Mouse (Mus musculus) layer of hippocampus, adult 11-12 months (tissue): Measurements from ENCODE around the gene Trpv4.
A peak's percentile ranks its signal among the peaks of the same experiment; 100 is the strongest.

Experiments used
- DNase-seq: peaks from one replicate; pipeline ENCODE4 v3.0.0; 2022; ENCODE audit warnings: low spot score

Gene Trpv4

DNA sequence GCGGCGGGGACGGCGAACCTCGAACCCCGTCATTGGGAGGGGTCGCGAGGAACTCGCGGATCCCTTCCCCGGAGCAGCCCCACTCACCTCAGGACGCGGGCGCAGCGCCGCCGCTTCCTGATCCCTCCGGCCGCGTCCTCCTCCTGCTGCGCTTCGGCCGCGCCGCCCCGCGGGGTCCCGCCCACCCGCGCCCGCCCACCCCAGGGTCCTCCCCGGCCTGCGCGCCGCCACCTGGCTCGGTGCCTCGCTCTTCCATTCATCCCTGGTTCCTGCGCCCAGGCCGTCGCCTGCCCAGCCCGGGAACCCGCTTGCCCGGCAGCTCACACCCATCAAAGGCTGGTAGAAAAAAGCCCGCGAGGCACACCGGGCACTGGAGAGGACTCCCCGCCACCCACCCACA lies at the start of gene Trpv4:
TSS of gene Trpv4 (minus strand) at position 167 of the 400 bp plus-strand sequence.
- no peak for DNase-seq

GRCm38 (mm10) chr5:114707265-114708068 lies 49.2 kb upstream of the Trpv4 start, which contains the start of gene Tchp:
TSS of gene Tchp (plus strand) at chr5:114707760.
- peak; percentile 92 for DNase-seq

- DNase-seq, result no peak
Observed at GRCm38 (mm10) chr5:114702403-114703392, 44.5 kb upstream of the Trpv4 start.

GRCm38 (mm10) chr5:114699015-114699414 lies 40.8 kb upstream of the Trpv4 start:
- DNase-seq, result peak; percentile 57

DNA sequence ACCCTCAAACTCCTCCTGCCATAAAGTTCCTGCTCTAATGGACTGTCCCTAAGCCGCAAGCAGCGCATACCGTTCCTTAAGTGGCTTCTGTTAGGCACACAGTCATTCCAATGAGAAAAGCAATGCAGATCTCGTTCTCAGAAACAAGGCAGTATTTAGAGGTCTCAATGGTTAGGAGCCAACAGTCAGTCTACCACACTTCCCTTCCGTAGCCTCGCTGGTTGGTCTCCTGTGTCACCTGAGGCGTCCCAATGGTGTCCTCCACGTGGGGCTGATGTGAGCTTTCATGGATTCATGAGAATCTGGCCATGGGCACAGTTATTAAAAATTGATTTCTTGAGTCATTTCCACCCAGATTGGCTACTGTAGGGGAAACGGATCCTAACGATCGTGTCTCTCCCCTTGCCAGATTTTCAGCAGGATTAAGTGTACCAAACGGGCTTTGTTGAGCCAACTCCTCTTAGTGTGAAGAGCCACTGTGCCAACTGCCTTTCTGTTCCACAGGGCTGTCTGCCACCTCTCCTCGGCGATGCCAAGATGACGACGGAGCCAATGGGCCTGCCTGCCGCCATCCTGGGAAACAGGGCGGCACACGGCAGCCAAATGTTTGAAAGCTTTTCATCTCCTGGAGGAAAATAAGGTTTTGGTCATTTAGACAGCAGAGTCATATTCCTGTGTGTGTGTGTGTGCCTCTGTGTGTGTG lies 40.0 kb upstream of the Trpv4 start:
- peak; percentile 83 for DNase-seq

DNA sequence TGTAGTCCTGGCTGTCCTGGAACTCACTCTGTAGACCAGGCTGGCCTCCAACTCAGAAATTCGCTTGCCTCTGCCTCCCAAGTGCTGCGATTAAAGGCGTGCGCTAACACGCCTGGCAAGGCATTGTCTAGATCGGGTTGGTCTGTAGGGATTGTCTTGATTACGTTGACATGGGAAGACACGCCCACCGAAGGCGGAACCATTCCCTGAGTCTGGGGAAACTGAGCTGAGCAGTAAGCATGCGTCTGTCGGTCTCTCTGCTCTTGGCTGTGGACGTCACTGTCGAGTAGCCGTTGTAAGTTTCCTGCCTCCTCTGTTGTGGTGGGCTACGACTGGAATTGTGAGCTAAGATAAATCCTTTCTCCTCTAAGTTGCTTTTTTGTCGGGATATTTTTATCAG lies 38.7 kb upstream of the Trpv4 start:
- DNase-seq, result no peak

DNA sequence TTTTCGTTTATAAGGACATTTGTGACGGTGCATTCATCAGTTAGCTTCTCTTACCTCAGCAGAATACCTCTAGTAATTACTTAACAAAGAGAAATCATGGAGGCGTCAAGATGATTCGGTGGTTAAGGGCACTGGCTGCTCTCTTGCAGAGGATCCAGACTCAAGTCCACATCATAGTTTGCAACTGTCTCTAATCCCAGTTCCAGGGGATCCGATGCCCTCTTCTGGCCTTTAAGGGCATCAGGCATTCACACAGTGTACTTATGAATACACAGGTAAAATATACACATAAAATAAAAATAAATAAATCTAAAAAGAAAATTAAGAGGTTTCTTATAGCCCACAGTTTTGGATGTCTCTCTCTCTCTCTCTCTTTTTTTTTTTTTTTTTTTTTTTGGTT lies 37.6 kb upstream of the Trpv4 start:
- no peak for DNase-seq

DNA sequence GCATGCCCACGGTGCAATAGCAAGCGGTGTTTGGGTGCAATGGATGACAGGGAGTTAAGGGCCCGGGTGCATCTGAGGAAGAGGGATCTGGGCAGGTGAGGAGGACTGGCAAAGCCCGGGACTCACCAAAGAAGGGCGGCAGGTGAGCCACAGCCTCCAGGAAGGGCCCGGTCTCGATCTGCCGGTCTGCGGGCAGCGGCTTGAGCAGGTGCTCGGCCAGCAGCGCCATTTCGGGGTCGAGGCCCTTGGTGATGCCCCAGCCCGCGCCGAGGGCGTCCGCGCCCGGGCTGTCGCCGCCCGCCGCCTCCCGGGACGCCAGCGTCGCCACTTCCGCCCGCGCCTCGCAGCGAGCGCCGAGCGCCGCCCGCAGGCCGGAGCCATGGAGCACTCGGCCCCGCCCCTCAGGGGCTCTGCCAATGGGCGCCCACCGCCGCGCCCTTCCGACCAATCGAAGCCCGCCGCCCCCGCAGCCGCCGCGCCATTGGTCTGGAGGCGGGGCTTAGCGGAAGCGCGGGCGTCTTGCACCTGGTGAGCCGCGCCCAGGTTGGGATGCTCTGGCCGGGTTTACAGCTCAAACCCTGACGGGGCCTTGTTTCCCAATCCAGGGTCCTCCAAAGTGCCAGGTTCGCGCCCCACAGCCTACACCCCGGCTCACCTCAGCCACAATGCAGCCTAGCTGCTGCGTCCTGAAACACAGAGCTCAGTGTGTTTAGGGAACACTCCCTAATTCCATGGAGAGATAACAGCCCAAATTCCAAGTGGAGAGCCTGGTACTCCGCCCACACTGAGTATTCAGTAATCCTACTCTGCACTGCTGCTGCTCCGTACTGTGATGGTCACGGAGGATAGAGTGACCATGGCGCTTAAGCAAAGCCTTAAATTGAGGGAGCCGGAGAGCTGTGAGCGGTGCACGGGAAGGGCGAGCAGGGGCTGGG lies 32.7 kb upstream of the Trpv4 start, which contains the start of gene Gltp:
TSS of gene Gltp (minus strand) at position 352 of the 935 bp plus-strand sequence.
- peak; percentile 95 for DNase-seq

DNA sequence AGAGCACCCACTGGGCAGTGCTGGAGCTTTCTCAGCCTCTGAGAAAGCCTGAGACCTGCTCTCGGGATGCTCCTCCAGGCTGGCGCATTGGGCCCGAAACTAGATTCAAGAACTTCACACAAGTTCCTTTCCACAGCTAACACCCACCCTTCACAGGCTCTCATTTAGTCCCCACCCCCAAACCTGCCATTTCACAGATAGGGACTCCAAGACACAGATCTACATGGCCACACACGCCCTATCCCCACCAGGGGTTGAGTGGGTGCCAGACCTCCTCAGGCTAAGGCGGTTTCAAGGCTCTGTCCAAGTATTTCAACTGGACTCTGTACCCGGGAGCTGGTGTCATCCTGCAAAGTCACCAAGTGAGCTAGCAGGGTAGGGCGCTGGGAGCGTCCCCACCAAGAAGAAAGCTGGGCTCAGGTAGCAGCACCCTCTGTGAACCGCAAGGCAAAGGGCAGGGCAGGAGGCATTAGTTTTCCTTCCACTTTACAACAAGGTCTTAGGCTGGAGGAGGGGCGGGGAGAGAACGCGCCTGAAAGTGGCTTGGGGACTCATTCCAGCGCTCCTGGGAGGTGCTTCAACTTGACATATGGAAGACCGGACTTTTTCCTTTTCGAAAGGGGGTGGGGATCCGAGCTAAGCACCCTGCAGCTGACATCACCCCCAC lies 31.6 kb upstream of the Trpv4 start:
- DNase-seq, result no peak

GRCm38 (mm10) chr5:114688703-114689102 lies 30.5 kb upstream of the Trpv4 start:
- no peak for DNase-seq

- DNase-seq, result no peak
Observed at GRCm38 (mm10) chr5:114687901-114688300, 29.7 kb upstream of the Trpv4 start.

DNA sequence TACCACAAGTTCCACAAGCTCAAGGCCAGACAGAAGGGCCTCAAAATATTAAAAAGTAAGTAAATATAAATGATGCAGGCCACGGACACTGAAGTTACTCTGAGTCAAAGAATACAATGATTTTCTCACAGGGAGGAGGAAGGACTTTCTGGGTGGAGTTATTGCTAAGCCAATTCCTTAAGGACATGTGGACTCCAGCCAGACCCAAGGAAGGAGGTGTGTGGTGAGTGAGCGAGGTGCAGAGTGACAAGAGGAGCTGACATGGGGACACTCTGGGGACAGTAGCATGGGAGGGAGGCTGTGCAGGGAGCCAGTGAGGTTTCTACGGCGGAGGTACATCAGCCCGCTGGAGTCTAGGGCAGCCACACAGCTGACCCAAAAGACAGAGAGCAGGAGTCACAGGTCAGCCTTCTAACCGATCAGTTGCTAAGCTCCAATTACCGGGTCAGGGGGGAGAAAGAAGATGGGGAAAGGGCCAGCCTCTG lies 28.5 kb upstream of the Trpv4 start:
- no peak for DNase-seq

GRCm38 (mm10) chr5:114685986-114686385 lies 27.8 kb upstream of the Trpv4 start:
- DNase-seq, result no peak

- DNase-seq, result no peak
Observed at GRCm38 (mm10) chr5:114681717-114682116, 23.5 kb upstream of the Trpv4 start.

DNA sequence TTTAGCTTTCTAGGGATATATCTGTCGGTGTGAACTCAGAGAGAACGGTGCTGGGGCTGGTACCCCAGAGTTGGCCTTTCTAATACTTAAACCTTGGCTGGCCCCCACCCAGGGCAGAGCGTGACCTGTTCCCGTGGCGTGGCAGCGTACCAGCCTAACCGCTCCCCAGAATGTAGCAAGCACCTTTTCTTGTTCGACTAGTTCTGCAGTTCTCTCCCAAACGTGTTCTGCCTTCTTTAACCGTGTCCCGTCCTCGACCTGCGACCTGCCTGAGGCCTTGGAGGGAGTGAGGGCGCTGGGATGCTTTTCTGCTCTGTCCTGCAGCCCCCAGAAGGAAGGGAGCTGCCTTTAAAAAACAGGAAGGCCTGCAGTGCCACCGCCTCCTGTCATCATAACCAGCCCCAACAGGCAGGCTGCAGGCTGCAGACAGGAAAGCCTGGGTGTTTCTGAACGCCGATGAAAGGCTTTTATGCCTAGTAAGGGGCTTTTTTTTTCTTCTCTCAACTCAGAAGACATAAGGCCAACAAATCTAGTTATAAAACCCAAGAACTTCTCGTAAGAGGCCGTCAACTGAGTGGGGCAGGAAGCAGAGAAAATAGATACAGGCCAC lies 22.6 kb upstream of the Trpv4 start:
- no peak for DNase-seq

DNA sequence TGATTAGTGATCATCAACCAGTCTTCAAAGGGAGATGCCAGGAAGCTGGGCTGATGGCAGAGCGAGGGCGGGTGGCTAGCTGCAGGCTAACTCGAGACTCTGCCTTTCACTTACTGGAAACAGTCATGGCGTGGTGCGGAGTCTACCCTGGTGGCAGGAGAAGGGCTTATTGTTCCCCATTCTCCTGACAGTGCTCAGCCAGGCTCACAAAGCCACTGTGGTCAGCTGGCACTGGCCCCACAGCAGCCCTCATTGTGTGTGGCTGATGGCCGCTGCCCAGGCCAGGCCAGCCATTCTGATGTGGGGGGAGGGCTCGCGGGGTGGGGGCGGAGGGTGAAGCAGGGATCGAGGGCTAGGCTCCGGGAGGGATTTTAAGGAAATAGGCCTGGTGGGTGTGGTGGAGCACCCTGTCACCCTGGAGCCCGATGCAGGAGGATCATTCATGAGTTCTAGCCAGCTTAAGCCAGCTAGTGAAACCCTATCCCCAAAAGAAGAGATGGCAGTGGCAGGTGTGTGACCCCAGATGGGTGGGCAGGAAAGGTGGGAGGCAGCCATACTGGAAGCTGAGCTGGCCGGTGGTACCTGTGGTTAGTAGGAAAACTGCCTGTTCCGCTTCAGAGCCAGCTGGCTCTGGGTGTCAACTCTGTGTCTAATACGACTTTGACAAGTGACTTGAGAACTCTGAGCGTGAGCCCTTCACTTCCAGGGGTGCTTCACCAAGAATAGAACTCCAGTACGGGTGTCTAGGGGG lies 21.8 kb upstream of the Trpv4 start:
- DNase-seq, result peak; percentile 68

- no peak for DNase-seq
Observed at GRCm38 (mm10) chr5:114674594-114674993, 16.4 kb upstream of the Trpv4 start.

DNA sequence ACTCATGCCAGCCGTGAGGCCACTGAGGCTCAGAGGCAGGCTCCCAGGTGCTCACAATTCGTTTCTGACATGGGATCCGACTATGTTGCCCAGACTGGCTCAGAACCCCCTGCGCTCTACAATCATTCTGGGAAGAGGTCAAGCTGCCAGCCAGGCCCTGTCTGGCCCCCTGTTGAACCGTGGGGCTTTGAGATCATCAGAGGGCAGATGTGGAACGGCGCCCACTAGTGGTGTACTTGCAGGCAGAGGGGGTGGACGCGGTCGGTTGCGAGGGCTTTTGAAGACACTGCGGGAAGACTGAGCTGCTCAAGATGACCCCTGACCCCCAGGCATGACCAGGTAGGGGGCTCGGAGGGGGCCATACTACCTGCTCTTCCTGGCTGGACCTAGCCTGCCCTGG lies 14.9 kb upstream of the Trpv4 start:
- DNase-seq, result no peak

- no peak for DNase-seq
Observed at GRCm38 (mm10) chr5:114669014-114669413, 10.8 kb upstream of the Trpv4 start.
